Mouse (Mus musculus) left cerebral cortex, postnatal 10 days (tissue): ENCODE results near the gene Elovl4. TPM values are rescaled to one million over a fixed set of nuclear protein-coding genes. Genes with fewer than 3 reads are reported as not detected.

Experiments
- DNase-seq, 2 experiments: peaks; one replicate each; pipeline ENCODE4 v3.0.0; 2021 to 2022; ENCODE audit warnings: low spot score in 2 of 2, mixed read lengths in 1 of 2; ENCODE audit errors: extremely low spot score in 1 of 2
- intact Hi-C: fragments of 180-260 bp; cut with DNase I; formaldehyde crosslinking; loops from one replicate; pipeline ENCODE4 v1.15.1; 2025
- total RNA-seq, 2 experiments: library from RNA; stranded (reverse); gene quantifications; 2 replicates each; pipeline ENCODE4 v1.2.3; 2021

The Elovl4 gene
- total RNA-seq, 2 experiments from 2014 or later, result 93.5 to 97.4 TPM

- intact Hi-C loops, result no loop called here
- DNase-seq, result no peak
Observed at GRCm38 (mm10) chr9:83731877-83732276, 74.2 kb downstream of the Elovl4 start.

- intact Hi-C loops, result no loop called here
- no peak for DNase-seq
Observed at GRCm38 (mm10) chr9:83730836-83731235, 75.2 kb downstream of the Elovl4 start.

Other genes starting within 250 kb of the Elovl4 start
- gene Ttk, start 28.4 kb upstream of the Elovl4 start, total RNA-seq, result 1 to 10 TPM; 1.2 to 1.6 TPM
- gene Bckdhb, start 118.9 kb upstream of the Elovl4 start, total RNA-seq, result 10 to 100 TPM; 29.8 to 34.7 TPM